Mouse (Mus musculus): ENCODE data around the gene Smarcb1.
"Not testable (repeated sequence)": the region's sequence is repeated elsewhere in the genome, so short reads cannot be mapped to it uniquely, and the experiment has no call there.

Gene Smarcb1

DNA sequence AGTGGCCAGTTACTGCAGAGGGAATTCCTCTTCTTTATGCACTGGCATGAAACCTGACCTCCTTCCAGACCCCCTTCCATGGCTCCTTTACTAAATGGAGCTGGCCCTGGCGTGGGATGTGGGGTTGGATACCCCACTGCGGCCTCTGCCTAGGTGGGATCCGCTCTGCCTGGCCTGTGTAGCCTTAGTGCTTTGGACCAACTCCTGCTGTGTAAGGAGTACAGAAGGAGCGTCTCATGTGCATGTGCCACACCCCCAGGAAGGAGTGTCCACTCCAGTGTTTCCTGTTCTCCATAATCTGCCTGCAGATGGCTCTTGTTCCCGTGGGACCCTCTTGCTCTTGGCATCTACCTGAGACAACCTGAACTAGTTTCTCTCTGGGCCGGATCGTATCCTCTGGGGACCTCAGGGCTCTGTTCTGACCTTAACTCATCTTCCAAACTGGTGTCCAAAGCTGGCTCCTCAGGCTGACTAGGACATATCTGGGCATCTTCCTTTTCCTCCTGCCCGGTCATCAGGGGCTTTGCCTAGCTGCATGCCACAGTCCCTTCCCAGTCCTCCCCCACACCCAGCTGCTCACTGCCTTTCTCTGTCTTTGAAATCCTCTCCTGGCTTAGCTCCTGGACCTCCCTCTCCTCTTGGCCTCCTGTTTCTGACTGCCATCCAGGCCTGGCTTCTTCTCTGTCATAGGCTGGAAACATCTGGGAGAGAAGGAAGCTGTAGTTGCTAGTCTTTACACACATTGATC is 31.8 kb downstream of the Smarcb1 start:
- no peak for ATAC-seq (ENCODE audit: low TSS enrichment)

DNA sequence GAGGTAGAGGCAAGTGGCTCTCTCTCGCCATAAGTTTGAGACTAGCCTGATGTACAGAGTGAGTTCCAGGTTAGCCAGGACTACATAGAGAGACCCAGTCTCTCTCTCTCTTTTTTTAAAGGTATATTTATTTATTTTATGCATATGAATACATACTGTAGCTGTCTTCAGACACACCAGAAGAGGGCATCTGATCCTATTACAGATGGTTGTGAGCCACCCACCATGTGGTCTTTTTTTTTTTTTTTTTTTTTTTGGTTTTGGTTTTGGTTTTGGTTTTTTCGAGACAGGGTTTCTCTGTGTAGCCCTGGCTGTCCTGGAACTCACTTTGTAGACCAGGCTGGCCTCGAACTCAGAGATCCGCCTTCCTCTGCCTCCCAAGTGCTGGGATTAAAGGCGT is 33.9 kb downstream of the Smarcb1 start:
- ATAC-seq (ENCODE audit: low TSS enrichment) = not testable (repeated sequence)

DNA sequence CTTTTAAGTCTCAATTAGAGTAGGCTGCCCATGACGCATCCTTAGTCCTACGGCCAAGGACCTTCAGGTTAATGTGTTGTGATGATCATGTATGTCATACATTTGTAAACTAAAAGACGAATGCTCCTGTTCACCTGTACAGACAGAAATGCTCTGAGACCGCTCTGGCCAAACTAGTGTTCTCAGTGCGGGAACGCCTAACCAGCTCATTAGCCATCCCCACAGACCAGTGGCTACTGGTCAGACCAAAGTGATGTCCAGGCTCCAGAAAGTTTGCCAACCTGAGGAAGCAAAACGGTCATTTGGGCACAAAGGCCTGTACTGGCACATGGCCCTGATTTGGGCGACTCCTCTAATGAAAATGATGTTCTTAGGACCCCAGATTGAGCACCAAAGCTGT is 36.7 kb downstream of the Smarcb1 start:
- no peak for ATAC-seq (ENCODE audit: low TSS enrichment)

DNA sequence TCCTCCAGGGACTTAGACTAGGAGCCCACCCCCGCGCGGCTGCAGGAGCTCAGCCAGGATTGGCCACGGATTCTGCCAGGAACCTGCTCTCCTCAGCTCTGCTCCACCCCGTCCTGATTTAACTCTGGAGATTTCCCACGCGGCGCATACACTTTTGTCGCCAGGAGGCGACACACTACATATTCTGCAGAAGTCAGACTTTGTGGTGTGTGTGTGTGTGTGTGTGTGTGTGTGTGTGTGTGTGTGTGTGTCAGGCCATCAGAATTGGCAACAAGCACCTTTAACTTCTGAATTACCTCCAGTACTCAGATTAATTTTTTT is 38.2 kb downstream of the Smarcb1 start:
- ATAC-seq (ENCODE audit: low TSS enrichment) = peak; percentile 99

DNA sequence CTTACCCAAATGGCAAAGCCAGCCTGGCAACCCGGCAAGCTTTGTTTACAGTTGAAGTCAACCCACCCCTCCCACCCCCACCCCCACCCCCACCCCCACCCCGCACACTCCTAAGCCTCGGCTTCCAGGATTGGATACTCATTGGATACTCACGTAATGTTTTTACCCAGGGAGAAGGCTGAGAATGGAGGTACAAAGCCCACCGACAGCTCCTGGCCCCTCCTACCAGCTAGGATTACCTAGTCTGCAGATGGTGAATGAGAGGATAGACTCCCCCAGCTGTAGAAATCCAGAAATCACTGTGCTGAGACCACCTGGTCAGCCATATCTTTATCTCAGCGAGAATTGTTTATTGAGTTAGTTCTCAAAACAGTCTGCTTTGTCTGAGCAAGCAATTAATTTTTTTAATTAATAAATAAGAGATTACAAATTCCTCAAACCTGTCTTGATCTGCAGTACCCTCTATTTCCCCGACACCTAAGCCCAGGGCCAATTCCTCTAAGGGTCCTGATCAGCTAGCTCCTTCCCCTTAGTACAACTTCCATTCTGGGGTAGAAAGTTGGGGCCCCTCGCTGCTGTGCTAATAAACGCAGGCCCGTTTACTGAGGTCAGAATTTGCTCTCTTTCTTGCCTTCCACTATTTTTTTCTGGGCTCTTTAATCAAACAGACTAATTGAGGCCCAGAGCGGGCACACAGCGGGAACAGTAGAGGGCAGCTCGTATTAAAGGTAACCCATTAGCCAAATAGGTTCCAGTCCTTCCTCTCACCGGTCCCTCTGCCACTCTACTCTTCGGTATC is 38.8 kb downstream of the Smarcb1 start:
- no peak for ATAC-seq (ENCODE audit: low TSS enrichment)

DNA sequence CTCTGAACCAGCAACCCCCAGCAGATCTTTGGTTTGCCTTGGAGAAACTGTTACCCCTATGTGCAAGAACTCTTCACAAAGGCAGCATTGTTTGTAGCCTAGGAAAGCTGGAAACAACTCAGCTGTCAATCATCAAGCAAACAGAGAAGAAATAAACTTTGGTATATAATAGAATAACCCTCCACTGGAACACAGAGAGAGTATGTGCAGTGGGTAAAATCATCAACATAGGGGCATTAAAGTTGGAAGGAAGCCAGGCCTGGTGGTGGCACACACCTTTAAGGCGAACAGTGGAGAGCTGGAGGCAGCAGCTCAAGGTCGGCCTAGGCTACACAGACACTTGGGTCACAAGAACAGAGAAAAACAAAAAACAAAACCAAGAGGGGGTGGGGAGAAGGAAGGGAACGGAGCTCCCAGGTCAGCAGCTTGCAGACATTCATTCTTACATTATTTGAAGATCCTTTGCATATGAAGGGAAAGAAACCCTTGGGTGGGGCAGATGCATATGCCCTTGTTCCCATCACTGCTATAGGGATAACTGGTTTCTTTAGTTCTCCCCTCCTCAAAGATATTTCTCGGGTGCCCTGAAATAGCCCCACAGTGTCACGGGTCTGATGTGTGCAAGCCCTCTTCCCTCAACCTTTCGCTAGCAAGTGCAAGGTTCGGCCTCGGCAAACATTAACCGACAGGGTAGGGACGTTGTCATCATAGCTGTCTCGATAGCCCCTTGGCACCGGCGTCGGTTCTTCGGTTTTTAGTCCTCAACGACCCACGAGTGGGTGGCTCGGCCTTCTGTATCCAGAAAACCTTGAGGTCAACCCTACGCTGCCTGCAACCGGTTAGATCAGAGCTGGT is 39.6 kb downstream of the Smarcb1 start:
- no peak for ATAC-seq (ENCODE audit: low TSS enrichment)

DNA sequence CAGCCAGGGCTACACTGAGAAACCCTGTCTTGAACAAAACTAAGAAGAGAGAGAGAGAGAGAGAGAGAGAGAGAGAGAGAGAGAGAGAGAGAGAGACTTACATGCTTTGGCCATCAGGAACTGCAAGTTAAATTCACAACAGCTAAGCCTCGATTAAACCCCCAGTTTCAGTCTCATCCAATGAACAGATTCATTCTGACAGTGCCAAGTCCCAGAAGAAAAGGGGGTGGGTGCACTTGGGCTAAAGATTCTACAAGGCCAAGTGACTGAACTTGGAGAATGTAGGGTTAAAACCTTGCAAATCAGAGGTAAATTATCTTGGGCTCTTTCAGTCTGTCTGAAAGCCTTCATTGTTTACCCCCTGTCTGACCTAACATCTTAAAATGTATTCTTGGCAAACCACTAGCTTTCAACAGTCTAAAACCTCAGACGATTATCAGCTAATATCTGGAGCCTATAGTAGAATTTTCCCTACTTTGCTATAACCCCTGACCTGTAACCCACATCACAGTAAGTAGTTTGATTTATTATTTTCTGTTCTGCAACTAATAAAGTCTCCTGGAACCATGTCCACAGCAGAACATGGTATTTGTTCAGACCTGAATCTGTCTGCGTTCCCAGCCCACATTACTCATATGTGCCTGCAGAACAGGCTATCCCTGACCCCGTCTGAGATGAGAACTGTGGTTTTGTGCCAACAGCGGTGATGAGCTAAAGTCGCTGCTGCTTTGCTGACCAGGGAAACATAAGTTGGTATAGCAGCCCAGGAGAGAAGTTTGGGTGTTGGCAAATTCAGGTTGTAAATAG is 40.4 kb downstream of the Smarcb1 start:
- no peak for ATAC-seq (ENCODE audit: low TSS enrichment)

DNA sequence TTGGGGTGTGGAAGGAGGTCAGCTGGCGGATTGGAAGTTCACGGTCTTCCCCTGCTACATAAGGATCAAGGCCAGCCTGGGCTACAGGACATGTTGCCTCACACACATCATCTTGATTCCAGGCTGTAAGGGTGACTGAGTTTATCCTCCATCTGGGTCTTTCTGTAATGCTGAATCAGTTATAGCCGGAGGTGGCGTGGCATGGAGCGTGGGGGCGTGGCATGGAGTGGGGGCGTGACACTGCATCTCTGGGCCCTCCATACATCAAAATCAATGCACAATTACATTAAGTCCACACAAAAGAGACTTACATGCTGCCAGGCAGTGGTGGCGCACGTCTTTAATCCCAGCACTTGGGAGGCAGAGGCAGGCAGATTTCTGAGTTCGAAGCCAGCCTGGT is 41.1 kb downstream of the Smarcb1 start:
- ATAC-seq (ENCODE audit: low TSS enrichment) = no peak

DNA sequence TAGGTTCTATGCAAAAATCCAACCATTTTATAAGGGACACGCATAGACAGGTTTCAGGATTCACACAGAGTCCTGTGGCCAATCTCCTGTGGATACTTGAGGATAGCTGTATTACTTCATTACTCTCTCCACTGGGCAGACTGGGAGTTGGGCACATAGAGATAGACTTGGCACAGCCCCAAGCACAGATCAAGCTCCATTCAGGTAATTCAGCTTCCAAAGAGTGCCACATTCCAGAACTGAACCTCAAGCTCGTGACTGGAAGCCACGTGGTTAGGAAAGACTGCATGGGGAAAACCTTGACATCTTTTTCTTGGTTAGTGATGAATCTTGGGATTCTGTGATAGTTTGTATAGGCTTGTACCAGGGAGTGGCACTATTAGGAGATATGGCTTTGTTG is 42.6 kb downstream of the Smarcb1 start:
- no peak for ATAC-seq (ENCODE audit: low TSS enrichment)

DNA sequence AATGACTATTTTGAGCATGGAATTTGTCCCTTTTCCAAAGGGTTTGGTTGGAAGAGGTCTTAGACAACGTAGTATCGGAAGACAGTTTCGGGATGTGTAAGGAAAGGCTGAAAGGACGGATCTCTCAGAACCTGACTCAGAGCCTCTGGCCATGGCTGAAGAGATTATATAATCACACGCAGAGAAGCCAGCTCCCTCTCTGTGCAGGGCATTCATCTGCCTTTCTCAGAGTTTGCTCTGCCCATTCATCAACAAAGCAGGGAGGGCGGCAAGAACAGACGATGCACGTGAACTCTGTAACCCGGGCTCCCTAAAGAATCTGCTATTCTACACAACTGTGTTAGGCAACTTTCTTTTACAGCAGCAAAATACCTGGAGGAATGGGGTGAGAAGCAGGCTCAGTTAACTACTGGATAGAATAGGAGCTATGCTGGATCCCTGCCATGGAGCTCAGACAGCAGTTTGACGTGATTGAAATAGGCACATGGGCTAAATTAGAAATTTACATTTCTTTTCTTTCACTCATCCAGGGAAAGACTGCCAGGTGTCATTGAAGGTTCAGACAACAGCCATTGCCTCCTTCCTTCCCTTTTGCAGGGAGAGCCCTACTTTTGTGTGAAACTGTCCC is 47.8 kb downstream of the Smarcb1 start:
- ATAC-seq (ENCODE audit: low TSS enrichment) = peak; percentile 60

DNA sequence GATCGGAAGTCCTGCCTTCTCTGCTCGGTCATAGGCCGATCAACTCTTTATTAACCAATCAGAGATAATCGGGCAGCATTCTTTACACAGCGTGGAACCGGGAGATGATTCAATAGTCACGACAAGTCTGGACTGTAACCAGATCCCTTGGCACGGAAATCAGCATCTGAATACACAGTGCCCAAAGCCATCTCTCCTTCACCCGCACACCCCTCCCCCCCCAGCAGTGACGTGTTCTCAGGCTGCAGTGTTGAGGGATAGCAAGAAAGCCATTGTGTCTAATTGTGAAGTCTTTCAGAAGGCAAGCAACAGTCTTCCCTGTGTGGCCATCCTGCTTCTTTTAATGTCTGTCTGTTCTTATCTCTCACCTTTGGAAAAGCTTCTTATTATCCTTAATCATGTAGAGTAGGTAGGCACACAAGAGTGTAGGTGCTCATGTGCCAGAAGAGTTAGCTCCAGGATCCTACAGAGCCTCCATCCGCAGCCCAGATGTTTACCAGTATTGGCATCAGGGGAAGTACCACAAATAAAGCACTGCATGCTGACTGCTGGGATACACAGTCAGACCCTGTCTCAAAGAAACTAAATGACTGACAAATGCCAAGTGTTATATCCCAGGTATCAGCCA is 48.4 kb downstream of the Smarcb1 start:
- peak; percentile 80 for ATAC-seq (ENCODE audit: low TSS enrichment)

DNA sequence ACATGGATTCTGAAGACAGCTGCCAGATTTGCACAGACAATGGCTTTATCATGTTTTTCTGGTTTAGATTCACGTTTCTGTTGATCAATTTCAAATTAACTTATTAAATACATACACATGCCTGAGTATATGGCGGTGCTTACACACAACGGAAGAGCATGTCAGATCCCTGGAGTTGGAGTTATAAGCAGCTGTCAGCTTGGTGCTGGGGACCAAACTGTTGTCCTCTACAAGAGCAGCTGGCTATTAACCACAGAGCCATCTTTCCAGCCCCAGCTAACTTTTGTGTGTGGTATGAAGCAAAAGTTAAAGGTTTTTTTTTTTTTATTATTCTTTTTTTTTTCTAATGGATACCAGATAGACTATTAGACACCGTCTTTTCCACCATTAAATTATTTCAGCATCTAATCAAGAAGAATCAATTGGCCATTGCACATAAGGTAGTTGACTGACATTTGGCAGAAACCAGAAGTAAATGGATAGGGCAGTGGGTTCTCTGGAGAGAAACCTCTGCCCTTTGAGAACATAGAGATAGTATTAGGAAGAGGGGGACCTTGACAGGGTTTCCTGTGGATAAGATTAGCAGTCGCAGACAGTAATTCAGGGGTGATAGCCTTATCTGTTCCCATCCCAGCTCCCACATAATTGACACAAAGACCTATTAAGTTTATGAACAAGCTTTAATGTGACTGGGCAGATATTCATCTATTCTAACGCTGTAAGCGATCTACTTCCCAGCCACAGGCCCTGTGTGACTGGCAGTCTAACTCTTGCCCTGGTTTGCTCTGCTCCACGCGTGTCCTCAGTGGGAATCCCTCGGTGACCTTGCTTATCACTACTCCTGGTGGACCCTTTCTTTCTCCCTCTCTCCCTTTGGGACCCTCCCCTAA is 49.1 kb downstream of the Smarcb1 start:
- no peak for ATAC-seq (ENCODE audit: low TSS enrichment)

DNA sequence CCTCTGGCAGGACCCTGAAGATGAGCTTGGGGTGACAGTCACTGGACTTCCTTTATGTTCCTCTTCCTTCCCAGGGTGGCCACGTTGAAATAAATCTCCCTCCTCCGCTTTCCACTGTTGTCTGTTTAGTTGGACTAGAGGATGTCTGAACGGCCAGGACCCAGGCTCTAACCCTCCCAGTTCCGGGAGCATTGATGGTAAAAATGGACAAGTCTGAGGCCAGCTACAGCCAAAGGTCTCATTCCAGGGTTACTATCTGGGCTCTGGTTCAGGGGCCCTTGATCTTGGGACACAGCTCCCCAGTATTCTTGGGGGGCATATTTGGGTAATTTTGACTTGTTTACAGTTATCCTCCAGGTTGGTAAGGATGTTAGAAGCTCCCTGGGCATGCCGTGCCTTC is 59.8 kb downstream of the Smarcb1 start:
- no peak for ATAC-seq (ENCODE audit: low TSS enrichment)

DNA sequence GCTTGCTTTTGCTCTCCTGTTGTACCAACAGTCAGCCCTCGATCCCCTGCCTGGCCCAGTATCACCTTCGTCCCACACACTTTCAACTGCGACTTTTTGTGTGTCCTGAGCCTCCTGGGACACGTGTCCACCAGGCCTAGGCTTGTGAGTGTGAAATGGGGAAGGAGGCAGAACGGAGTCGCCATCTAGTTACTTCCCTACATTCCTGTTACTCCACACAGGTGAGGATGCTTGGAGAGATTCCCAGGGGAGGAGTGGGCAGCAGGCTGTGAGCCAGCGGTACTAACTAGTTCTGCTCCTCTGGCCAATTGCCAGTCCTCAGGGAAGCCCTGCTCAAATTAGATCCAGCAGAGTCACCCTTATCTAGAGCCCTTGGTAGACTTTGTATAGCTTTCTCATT is 60.7 kb downstream of the Smarcb1 start:
- ATAC-seq (ENCODE audit: low TSS enrichment) = no peak

DNA sequence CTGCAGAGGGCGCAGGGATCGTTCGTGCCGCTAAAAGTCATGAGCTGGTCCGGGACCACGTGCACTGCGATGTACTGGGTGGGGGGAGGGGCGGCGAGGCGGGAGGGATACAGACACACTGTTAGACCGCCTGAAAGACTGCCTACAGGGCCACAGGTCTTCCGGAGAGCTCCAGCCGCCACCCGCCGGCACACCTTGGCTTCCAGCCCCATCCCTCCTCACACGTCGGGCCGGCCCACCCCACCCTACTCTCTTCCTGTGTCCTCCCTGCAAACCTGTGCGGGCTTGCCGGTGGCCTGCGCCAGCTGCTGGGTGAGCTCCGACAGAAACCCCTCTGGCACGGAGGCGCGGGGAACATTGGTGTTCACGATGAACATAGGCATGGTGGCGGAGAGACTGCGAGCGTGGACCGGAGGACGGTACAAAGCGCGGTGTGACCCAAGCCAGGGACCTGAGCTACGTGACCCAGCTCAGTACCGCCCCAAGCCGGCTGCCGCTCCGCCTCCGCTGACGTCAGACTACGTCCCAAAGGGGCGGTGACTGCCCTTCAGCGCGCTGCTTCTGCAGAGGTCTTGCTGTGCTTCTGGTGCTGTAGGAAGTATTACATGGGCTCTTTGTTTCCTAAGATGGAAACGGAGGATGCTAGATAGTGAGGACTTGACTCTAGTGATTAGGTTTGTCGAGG is 61.5 kb downstream of the Smarcb1 start, which contains the start of gene Mif:
TSS of gene Mif (minus strand) at position 455 of the 685 bp plus-strand sequence.
- peak; percentile 97 for ATAC-seq (ENCODE audit: low TSS enrichment)

DNA sequence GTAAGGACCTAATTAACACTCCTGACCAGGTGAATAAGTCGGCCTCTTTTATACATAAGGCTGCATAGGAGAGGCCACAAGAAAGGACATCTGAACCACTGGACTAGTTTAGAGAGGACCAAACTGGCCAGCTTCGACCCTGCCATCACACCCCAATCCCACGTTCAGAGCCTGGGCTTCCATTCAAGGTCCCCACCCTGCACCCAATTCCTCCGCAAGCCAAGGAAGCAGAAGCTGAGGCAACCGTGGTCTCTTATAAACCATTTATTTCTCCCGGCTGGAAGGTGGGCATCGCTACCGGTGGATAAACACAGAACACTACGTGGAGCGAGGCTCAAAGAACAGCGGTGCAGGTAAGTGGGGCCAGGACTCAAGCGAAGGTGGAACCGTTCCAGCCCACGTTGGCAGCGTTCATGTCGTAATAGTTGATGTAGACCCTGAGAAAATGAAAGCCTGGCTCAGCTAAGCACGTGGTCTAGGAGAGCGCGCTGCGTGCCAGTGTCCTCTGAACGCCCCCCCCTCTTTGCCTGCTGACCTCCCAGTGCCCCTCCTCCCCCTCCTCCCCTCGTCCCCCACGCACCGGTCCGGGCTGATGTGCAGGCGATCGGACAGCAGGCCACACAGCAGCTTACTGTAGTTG is 62.2 kb downstream of the Smarcb1 start:
- ATAC-seq (ENCODE audit: low TSS enrichment) = no peak

DNA sequence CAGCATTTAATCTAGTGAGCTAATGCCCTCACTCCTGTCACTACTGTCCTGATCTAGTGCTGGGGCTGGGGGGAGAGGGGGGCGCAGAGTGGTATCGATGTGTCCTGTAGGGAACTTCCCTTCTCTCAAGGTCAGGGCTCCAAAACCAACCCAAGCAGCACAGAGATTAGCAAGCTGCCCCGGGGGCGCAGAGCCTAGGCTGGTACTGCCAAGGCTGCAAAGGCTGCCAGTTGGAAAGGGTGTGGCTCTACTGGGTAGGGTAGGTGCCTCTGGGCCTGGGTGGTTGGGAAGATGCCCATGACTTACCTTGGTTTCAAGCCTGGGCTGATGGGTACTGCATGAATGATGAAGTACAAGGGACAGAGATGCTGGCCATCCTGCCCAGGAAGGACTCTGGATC is 63.8 kb downstream of the Smarcb1 start:
- no peak for ATAC-seq (ENCODE audit: low TSS enrichment)

DNA sequence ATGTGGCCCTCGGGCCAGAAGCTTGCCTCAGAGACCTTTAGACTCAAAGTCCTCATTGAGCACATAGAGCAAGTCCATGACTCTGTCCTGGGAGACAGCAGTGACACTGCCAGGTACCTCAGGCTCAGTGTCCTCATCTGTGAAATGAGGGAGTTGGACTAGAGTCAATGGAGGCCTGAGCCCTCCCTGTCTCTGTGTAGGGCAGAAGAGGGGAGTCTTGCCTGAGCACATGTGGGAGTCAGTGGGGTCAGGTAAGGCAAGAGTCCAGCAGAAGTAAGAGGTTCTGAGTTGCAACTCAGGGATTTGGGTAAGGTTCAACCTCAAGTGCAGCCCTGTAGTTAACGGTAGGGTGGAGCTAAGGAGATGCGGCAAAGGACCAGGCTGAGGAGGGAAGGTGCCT is 64.4 kb downstream of the Smarcb1 start:
- ATAC-seq (ENCODE audit: low TSS enrichment) = no peak
